Mouse (Mus musculus) layer of hippocampus, adult 2 months (tissue): Measurements from ENCODE around the gene Tmem211. TPM values are rescaled to one million over a fixed set of nuclear protein-coding genes. Genes with fewer than 3 reads are reported as not detected.

Source experiments
- DNase-seq, 2 experiments: peaks; one replicate each; pipeline ENCODE4 v3.0.0; 2022; ENCODE audit warnings: low spot score in 2 of 2
- H3K27ac ChIP-seq: fragments of 200-600 bp; 2 replicates; pipeline ENCODE4 v1.8.1; 2022
- H3K4me3 ChIP-seq: fragments of 200-600 bp; 2 replicates; pipeline ENCODE4 v1.8.1; 2022; ENCODE audit warnings: mild to moderate bottlenecking
- CTCF ChIP-seq: fragments of 200-600 bp; conservative IDR thresholded peaks from 2 replicates; pipeline ENCODE4 v1.8.1; 2022; ENCODE audit warnings: antibody characterized with exemption, mild to moderate bottlenecking, moderate library complexity
- long read RNA-seq, 2 experiments: library from polyadenylated mRNA; stranded (forward); transcript quantifications; one replicate each; pipeline ENCODE4 v2.0.0; 2021; ENCODE audit warnings: borderline mapping rate in 2 of 2
- total RNA-seq, 2 experiments: library from RNA; stranded (reverse); gene quantifications; 2 replicates each; pipeline ENCODE4 v1.2.3; 2021

Gene Tmem211
- not detected for total RNA-seq
- long read RNA-seq, experiment 1, result 0 reads
- long read RNA-seq, experiment 2, result 0 reads

GRCm38 (mm10) chr5:113226632-113227102, at the start of gene Tmem211:
Gene Tmem211 (plus strand): TSS chr5:113226909.
- Histone ChIP-seq H3K27ac (peak within 1 kb of the TSS; percentile 40; the same call in 1 of the 2 replicates), H3K4me3 (no peak within 1 kb of the TSS; the same call in 1 of the 2 replicates)
- peak; percentile 94 for TF ChIP-seq CTCF
- peak; percentile 76 to 90 for DNase-seq

GRCm38 (mm10) chr5:113179451-113179842, 47.3 kb upstream of the Tmem211 start:
- DNase-seq, result no peak
- no peak for TF ChIP-seq CTCF
- Histone ChIP-seq H3K27ac (no peak overlapping the region), H3K4me3 (no peak overlapping the region; the same call in 1 of the 2 replicates)

GRCm38 (mm10) chr5:113179843-113180682, 46.6 kb upstream of the Tmem211 start:
- DNase-seq, result peak; percentile 87 to 89
- peak; percentile 97 for TF ChIP-seq CTCF
- peak overlapping the region; percentile 33 for H3K4me3 ChIP-seq
- peak overlapping the region; percentile 84 for H3K27ac ChIP-seq

- Histone ChIP-seq H3K27ac (peak overlapping the region; percentile 84), H3K4me3 (peak overlapping the region; percentile 33)
- TF ChIP-seq CTCF, result no peak
- DNase-seq, result no peak
These were observed 46.0 kb upstream of the Tmem211 start for GRCm38 (mm10) chr5:113180755-113181154.

GRCm38 (mm10) chr5:113181441-113181840, 45.3 kb upstream of the Tmem211 start:
- peak; percentile 52 for TF ChIP-seq CTCF
- Histone ChIP-seq H3K27ac (no peak overlapping the region), H3K4me3 (no peak overlapping the region)
- DNase-seq, result no peak

- H3K4me3 ChIP-seq, result no peak overlapping the region
- no peak for DNase-seq
- TF ChIP-seq CTCF, result no peak
- no peak overlapping the region for H3K27ac ChIP-seq
These were observed 36.2 kb upstream of the Tmem211 start for GRCm38 (mm10) chr5:113190558-113190957.

- TF ChIP-seq CTCF, result no peak
- peak overlapping the region; percentile 47 for H3K4me3 ChIP-seq
- peak in 1 of 2 experiments; percentile 28 for DNase-seq
- no peak overlapping the region; the same call in 1 of the 2 replicates for H3K27ac ChIP-seq
These were observed 34.8 kb upstream of the Tmem211 start for GRCm38 (mm10) chr5:113191901-113192300.

- peak; percentile 47 to 51 for DNase-seq
- Histone ChIP-seq H3K4me3 (peak overlapping the region; percentile 47), H3K27ac (peak overlapping the region; percentile 83)
- no peak for TF ChIP-seq CTCF
These were observed 32.9 kb upstream of the Tmem211 start for GRCm38 (mm10) chr5:113193762-113194161.

GRCm38 (mm10) chr5:113195451-113195850, 31.3 kb upstream of the Tmem211 start:
- DNase-seq, result peak in 1 of 2 experiments; percentile 61
- TF ChIP-seq CTCF, result no peak
- peak overlapping the region; percentile 69; the same call in 1 of the 2 replicates for H3K27ac ChIP-seq
- no peak overlapping the region for H3K4me3 ChIP-seq

- DNase-seq, result peak in 1 of 2 experiments; percentile 45
- Histone ChIP-seq H3K4me3 (no peak overlapping the region), H3K27ac (peak overlapping the region; percentile 69)
- TF ChIP-seq CTCF, result no peak
These were observed 30.8 kb upstream of the Tmem211 start for GRCm38 (mm10) chr5:113195907-113196306.

GRCm38 (mm10) chr5:113196916-113197794, 29.6 kb upstream of the Tmem211 start:
- DNase-seq, result no peak
- peak overlapping the region; percentile 69 for H3K27ac ChIP-seq
- TF ChIP-seq CTCF, result no peak
- H3K4me3 ChIP-seq, result no peak overlapping the region

- Histone ChIP-seq H3K4me3 (no peak overlapping the region), H3K27ac (peak overlapping the region; percentile 46)
- DNase-seq, result no peak
- TF ChIP-seq CTCF, result no peak
These were observed 27.5 kb upstream of the Tmem211 start for GRCm38 (mm10) chr5:113199126-113199771.
